Mouse (Mus musculus) ZHBTc4 (cell line): ENCODE data around the gene Fscb.

Experiments
- DNase-seq: peaks from one replicate; pipeline ENCODE4 v3.0.0-alpha.2; 2011; ENCODE audit warnings: low read depth, low spot score

Fscb gene

GRCm38 (mm10) chr12:64474590-64474989 lies at the start of gene Fscb:
Gene Fscb (minus strand): TSS chr12:64474690.
- DNase-seq: no peak

GRCm38 (mm10) chr12:64516775-64517174 lies 42.3 kb upstream of the Fscb start:
- no peak for DNase-seq

GRCm38 (mm10) chr12:64513439-64513838 lies 38.9 kb upstream of the Fscb start:
- DNase-seq: no peak

GRCm38 (mm10) chr12:64497706-64498105 lies 23.2 kb upstream of the Fscb start:
- DNase-seq: peak; percentile 10

- no peak for DNase-seq
These were observed 875 bp downstream of the Fscb start for GRCm38 (mm10) chr12:64473615-64474014.

- no peak for DNase-seq
These were observed 1.4 kb downstream of the Fscb start for GRCm38 (mm10) chr12:64473136-64473535.

GRCm38 (mm10) chr12:64455228-64455627 lies 19.3 kb downstream of the Fscb start:
- DNase-seq: no peak

GRCm38 (mm10) chr12:64449911-64450310 lies 24.6 kb downstream of the Fscb start:
- DNase-seq: no peak

GRCm38 (mm10) chr12:64436675-64437074 lies 37.8 kb downstream of the Fscb start:
- no peak for DNase-seq
